Mouse (Mus musculus): Measurements from ENCODE around the gene Tbx10.

Gene Tbx10

DNA sequence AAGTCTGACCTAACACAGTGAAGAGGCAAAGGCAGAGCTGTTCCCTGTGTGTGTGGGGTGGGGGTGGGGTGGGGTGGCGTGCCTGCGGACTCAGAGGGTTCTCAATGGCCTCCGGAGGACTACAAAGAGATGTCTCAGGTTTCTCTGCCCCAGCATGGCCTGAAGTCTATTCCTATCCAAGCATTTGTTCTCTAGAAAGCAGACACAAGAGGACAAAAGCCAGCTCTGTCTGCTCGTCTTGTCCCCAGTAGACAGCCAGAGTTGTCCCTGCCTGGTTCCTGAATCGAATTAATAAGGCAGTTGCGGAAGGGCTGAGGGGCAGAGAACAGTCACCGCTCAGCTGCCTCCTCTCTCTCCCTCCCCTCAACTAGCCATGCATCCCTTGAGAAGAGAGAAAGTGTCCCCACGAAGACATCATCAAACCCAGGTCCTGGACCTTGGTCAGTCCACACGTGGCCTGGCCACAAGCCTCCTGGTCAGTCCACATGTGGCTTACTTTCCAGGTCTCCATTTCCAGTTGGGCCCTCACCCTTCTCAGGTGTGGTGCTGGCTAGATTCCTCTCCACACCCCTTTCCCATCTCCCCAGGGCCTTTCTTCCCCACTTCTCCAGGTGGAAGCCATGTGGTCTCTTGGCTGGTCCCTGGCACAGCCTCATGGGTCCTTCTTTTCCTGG lies 8.9 kb upstream of the Tbx10 start:
- Histone ChIP-seq H3K36me3 (ENCODE audit: insufficient read depth, low read length) (no peaks in the 10 kb centered on the region), H3K9me3 (ENCODE audit: low read length) (no peaks in the 10 kb centered on the region), H3K4me3 (replicated peaks; ENCODE audit: low read length) (no peak overlapping the region), H3K4me1 (replicated peaks; ENCODE audit: low read depth, low read length) (peaks cover 71% of the 10 kb centered on the region), H3K27me3 (ENCODE audit: insufficient read depth, low read length) (no peaks in the 10 kb centered on the region)
- TF ChIP-seq NANOG (IDR thresholded peaks at IDR 0.05; ENCODE audit: borderline replicate concordance, low read length): no peak

DNA sequence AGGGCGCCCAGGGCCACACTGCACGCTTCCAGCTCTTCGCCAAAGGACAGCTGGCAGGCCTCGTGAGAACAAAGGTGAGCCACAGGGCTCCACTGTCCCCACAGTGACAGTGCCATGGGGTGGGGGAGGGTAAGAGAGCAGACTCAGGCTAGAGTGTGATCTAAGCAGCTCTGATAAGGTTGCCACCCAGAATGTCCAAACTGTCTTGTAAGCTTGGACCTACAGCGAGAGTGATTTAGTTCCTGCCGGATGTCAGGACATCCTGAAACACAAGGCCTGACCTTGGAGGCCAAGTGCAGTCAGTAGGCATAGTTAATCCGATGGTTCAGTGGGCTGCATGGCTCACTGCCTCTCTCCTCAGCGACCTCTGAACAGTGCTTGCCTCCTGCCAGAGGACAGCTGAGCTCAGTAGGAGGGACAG lies 7.3 kb upstream of the Tbx10 start:
- Histone ChIP-seq H3K4me3 (replicated peaks; ENCODE audit: low read length) (0 out of 2 replicates have a peak overlapping the region, but pooled peaks have one; percentile 20), H3K4me1 (replicated peaks; ENCODE audit: low read depth, low read length) (peaks cover 72% of the 10 kb centered on the region), H3K27me3 (ENCODE audit: insufficient read depth, low read length) (no peaks in the 10 kb centered on the region), H3K36me3 (ENCODE audit: insufficient read depth, low read length) (no peaks in the 10 kb centered on the region), H3K9me3 (ENCODE audit: low read length) (no peaks in the 10 kb centered on the region)
- TF ChIP-seq POU5F1 (IDR thresholded peaks at IDR 0.05; ENCODE audit: borderline replicate concordance, low read length): no peak
- no peak for TF ChIP-seq NANOG (IDR thresholded peaks at IDR 0.05; ENCODE audit: borderline replicate concordance, low read length)
- no peak for TF ChIP-seq CTCF (conservative IDR thresholded peaks at IDR 0.05; ENCODE audit: low read length)

DNA sequence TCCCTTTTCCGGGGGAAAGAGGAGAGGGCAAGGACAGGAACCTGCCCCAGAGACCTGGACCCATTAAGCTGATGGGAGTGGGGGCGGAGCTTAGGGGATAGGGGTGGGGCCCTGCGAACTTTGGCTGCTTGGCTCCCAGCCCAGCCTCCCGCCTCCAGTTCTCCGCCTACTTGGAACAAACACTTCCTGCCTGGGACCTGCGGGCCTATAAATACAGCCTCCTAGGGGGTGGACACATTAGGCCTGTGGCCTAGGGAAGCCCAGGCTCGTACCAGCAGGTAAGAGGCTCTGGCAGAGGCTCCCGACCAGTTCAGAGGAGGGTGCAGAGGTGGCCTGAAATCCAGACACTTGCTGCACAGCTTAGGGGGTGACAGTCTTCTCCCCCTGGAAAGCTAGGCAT lies 6.2 kb upstream of the Tbx10 start, which contains the start of gene Acy3:
Gene Acy3, plus strand, starts transcription at position 237 of the 400 bp plus-strand sequence.
- Histone ChIP-seq H3K9me3 (ENCODE audit: low read length) (no peaks in the 10 kb centered on the region), H3K36me3 (ENCODE audit: insufficient read depth, low read length) (no peaks in the 10 kb centered on the region), H3K4me3 (replicated peaks; ENCODE audit: low read length) (no peak within 1 kb of the TSS), H3K27me3 (ENCODE audit: insufficient read depth, low read length) (no peaks in the 10 kb centered on the region), H3K4me1 (replicated peaks; ENCODE audit: low read depth, low read length) (peaks cover 63% of the 10 kb centered on the region)
- TF ChIP-seq CTCF (conservative IDR thresholded peaks at IDR 0.05; ENCODE audit: low read length) (no peak), NANOG (IDR thresholded peaks at IDR 0.05; ENCODE audit: borderline replicate concordance, low read length) (no peak), POU5F1 (IDR thresholded peaks at IDR 0.05; ENCODE audit: borderline replicate concordance, low read length) (no peak)

GRCm38 (mm10) chr19:3988066-3988465 lies 4.5 kb upstream of the Tbx10 start:
- TF ChIP-seq POU5F1 (IDR thresholded peaks at IDR 0.05; ENCODE audit: borderline replicate concordance, low read length) (no peak), CTCF (conservative IDR thresholded peaks at IDR 0.05; ENCODE audit: low read length) (no peak), NANOG (IDR thresholded peaks at IDR 0.05; ENCODE audit: borderline replicate concordance, low read length) (no peak)
- no peaks in the 10 kb centered on the region for H3K27me3 ChIP-seq (ENCODE audit: insufficient read depth, low read length)
- no peaks in the 10 kb centered on the region for H3K9me3 ChIP-seq (ENCODE audit: low read length)
- no peak overlapping the region for H3K4me3 ChIP-seq (replicated peaks; ENCODE audit: low read length)
- no peaks in the 10 kb centered on the region for H3K36me3 ChIP-seq (ENCODE audit: insufficient read depth, low read length)
- peaks cover 70% of the 10 kb centered on the region for H3K4me1 ChIP-seq (replicated peaks; ENCODE audit: low read depth, low read length)

DNA sequence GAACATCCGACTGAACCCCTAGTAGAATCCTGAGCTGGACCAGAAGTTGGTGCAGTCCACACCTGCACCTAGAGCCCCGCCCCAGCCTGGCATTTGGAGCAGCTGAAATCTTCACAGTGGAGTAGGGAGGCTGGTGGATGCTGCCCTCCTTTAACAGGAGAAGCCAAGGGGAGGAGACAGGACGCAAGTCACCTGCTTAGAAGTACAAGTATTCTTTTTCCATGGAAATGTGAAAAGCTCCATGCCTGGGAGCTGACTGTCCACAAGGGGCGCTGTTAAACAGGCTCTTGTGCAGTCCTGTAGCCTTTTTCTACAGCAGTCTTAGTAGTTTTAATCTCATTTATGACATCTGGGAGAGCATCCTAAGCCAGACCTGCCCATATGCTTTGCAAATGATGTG lies 3.8 kb upstream of the Tbx10 start:
- no peaks in the 10 kb centered on the region for H3K36me3 ChIP-seq (ENCODE audit: insufficient read depth, low read length)
- no peak overlapping the region for H3K4me3 ChIP-seq (replicated peaks; ENCODE audit: low read length)
- H3K4me1 ChIP-seq (replicated peaks; ENCODE audit: low read depth, low read length): peaks cover 63% of the 10 kb centered on the region
- no peaks in the 10 kb centered on the region for H3K9me3 ChIP-seq (ENCODE audit: low read length)
- peak; percentile 73 for TF ChIP-seq CTCF (conservative IDR thresholded peaks at IDR 0.05; ENCODE audit: low read length)
- no peak for TF ChIP-seq NANOG (IDR thresholded peaks at IDR 0.05; ENCODE audit: borderline replicate concordance, low read length)
- H3K27me3 ChIP-seq (ENCODE audit: insufficient read depth, low read length): no peaks in the 10 kb centered on the region

DNA sequence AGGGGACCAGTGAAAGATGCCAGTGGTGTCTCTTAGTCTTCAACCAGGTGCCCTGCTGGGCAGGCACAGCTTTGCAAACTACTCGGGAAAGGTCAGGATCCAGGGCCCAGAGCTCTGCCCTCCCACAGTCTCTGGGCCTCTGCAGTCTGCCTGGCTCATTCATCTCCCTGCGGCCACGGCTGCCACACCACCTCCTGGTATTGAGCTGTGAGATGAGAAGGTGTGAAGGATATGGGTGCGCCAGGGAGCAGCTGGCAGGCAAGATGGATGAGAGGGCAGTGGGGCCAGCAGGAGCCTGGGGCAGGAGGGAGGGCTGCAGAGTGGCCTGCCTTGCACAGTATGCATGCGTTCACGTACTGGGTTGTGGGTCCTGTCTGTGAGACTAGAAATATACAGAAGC lies 1.7 kb upstream of the Tbx10 start:
- Histone ChIP-seq H3K27me3 (ENCODE audit: insufficient read depth, low read length) (no peaks in the 10 kb centered on the region), H3K4me3 (replicated peaks; ENCODE audit: low read length) (no peak overlapping the region), H3K4me1 (replicated peaks; ENCODE audit: low read depth, low read length) (peaks cover 43% of the 10 kb centered on the region), H3K9me3 (ENCODE audit: low read length) (no peaks in the 10 kb centered on the region), H3K36me3 (ENCODE audit: insufficient read depth, low read length) (no peaks in the 10 kb centered on the region)
- TF ChIP-seq CTCF (conservative IDR thresholded peaks at IDR 0.05; ENCODE audit: low read length) (no peak), POU5F1 (IDR thresholded peaks at IDR 0.05; ENCODE audit: borderline replicate concordance, low read length) (no peak), NANOG (IDR thresholded peaks at IDR 0.05; ENCODE audit: borderline replicate concordance, low read length) (no peak)

DNA sequence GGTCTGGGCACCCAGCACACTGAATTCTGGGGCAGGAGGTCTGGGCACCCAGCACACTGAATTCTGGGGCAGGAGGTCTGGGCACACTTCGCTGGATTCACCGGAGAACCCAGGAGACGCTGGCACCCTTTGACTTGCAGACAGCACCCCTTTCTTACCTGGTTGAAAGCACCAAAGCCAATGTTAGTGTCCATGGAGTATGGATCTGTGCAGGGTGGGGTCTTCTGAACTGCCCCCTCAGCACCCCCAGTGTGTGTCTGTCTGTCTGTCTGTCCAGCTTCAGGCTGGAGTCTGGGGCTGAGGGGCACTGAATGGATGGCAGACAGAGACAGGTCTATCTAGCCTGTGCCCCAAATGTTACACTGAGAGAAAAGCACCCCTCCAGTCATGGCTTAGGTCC lies 990 bp upstream of the Tbx10 start:
- no peaks in the 10 kb centered on the region for H3K27me3 ChIP-seq (ENCODE audit: insufficient read depth, low read length)
- no peak for TF ChIP-seq POU5F1 (IDR thresholded peaks at IDR 0.05; ENCODE audit: borderline replicate concordance, low read length)
- TF ChIP-seq NANOG (IDR thresholded peaks at IDR 0.05; ENCODE audit: borderline replicate concordance, low read length): no peak
- no peak overlapping the region for H3K4me3 ChIP-seq (replicated peaks; ENCODE audit: low read length)
- no peaks in the 10 kb centered on the region for H3K9me3 ChIP-seq (ENCODE audit: low read length)
- no peaks in the 10 kb centered on the region for H3K36me3 ChIP-seq (ENCODE audit: insufficient read depth, low read length)
- peaks cover 35% of the 10 kb centered on the region for H3K4me1 ChIP-seq (replicated peaks; ENCODE audit: low read depth, low read length)

DNA sequence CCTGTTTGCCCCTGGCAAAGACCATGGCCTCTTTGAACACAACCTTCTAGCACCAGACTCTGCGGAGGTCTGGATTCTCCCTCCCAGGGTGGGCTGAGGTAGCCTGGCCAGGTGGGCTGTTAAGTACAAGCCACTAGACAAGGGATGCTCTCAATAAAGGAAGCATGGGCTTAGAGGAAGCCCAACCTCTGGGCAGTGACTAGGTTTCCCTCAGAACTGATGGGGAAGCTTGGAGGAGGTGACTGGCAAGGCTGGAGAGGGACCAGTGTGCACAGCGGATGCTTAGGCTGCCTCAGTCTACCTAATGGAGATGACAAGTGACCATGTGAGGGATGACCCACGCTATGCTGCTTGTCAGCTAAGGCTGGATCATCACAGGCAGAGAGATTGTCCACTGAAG lies 586 bp upstream of the Tbx10 start:
- no peaks in the 10 kb centered on the region for H3K36me3 ChIP-seq (ENCODE audit: insufficient read depth, low read length)
- no peak for TF ChIP-seq CTCF (conservative IDR thresholded peaks at IDR 0.05; ENCODE audit: low read length)
- no peak for TF ChIP-seq NANOG (IDR thresholded peaks at IDR 0.05; ENCODE audit: borderline replicate concordance, low read length)
- TF ChIP-seq POU5F1 (IDR thresholded peaks at IDR 0.05; ENCODE audit: borderline replicate concordance, low read length): no peak
- H3K4me1 ChIP-seq (replicated peaks; ENCODE audit: low read depth, low read length): peaks cover 31% of the 10 kb centered on the region
- no peak overlapping the region for H3K4me3 ChIP-seq (replicated peaks; ENCODE audit: low read length)
- H3K9me3 ChIP-seq (ENCODE audit: low read length): no peaks in the 10 kb centered on the region
- no peaks in the 10 kb centered on the region for H3K27me3 ChIP-seq (ENCODE audit: insufficient read depth, low read length)

GRCm38 (mm10) chr19:3994932-3995331 lies 2.4 kb downstream of the Tbx10 start:
- no peaks in the 10 kb centered on the region for H3K36me3 ChIP-seq (ENCODE audit: insufficient read depth, low read length)
- H3K27me3 ChIP-seq (ENCODE audit: insufficient read depth, low read length): no peaks in the 10 kb centered on the region; the same call in 1 of the 2 replicates
- TF ChIP-seq NANOG (IDR thresholded peaks at IDR 0.05; ENCODE audit: borderline replicate concordance, low read length) (no peak), POU5F1 (IDR thresholded peaks at IDR 0.05; ENCODE audit: borderline replicate concordance, low read length) (no peak), CTCF (conservative IDR thresholded peaks at IDR 0.05; ENCODE audit: low read length) (no peak)
- H3K4me3 ChIP-seq (replicated peaks; ENCODE audit: low read length): no peak overlapping the region
- no peaks in the 10 kb centered on the region for H3K9me3 ChIP-seq (ENCODE audit: low read length)
- H3K4me1 ChIP-seq (replicated peaks; ENCODE audit: low read depth, low read length): peaks cover 34% of the 10 kb centered on the region

All from E14TG2a.4 (cell line).